Comparison of ENCODE assay signal across 9 mouse cellular contexts in the genomic region with DNA sequence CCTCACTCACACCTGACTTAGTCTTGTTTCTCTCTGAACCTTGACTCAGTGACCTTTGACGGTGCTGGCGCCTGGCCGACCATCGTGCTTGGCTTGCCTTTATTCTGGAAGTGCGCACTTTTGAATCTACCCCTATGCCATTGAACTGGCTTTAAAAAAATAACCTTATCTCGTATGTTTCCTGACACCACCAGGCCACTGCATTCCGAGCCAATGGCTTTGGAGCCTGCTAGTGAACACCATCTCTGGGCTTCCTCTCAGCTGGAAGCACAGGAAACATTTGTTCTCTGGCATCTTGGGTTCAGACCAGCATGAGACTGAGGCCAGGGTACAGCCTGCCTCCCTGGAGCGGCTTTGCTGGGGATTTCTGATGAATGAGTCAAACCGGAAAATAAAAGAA. TPM values are rescaled to one million over a fixed set of nuclear protein-coding genes. Genes with fewer than 3 reads are reported as not detected.
DNase-seq lines count a peak whose midpoint lies in the region; ATAC-seq and TF ChIP-seq lines count a peak whose summit lies in the region.
"Had no signal": no experiment of that assay in that cellular context is flagged by ENCODE, and none has a peak within 500 bp of the region (broad histone marks: within the 10 kb centered on the region; RNA-seq: fewer than 3 reads in every experiment).

No protein-coding gene starts in this region.

- no peak for ATAC-seq in forebrain, embryonic 12.5 days (ENCODE audit: low FRiP score)
- ATAC-seq in kidney, postnatal 0 days (replicated peaks; ENCODE audit: low FRiP score, low read depth) = 0 out of 2 replicates have a peak, but pooled peaks have one; percentile 8

- peak overlapping the region; percentile 1; the same call in 1 of the 2 replicates for H3K27ac ChIP-seq in forebrain, embryonic 10.5 days
- H3K27ac ChIP-seq in forebrain, embryonic 12.5 days = no peak overlapping the region
- peak overlapping the region; percentile 48 for H3K27ac ChIP-seq in kidney, postnatal 0 days
- H3K27ac ChIP-seq: macrophage had no signal

- H3K36me3 ChIP-seq in forebrain, embryonic 10.5 days (replicated peaks) = no peaks in the 10 kb centered on the region
- no peaks in the 10 kb centered on the region for H3K36me3 ChIP-seq in forebrain, embryonic 12.5 days (replicated peaks)
- H3K36me3 ChIP-seq in kidney, postnatal 0 days (ENCODE audit: insufficient read depth, low read length) = no peaks in the 10 kb centered on the region

- intact Hi-C loops in left cerebral cortex, postnatal 4 days (cut with DNase I) = loop anchor here (10.0 kb wide), 1 partner anchor 102 kb away; no protein-coding TSS in a partner anchor

- 75% methylated on average over 9 of the region's 9 CpGs for WGBS in forebrain, embryonic 10.5 days
- WGBS in forebrain, embryonic 12.5 days = 71% methylated on average over 9 of the region's 9 CpGs
- WGBS in kidney, postnatal 0 days = 61% methylated on average over 9 of the region's 9 CpGs

- H3K4me3 ChIP-seq in forebrain, embryonic 10.5 days = no peak overlapping the region
- no peak overlapping the region for H3K4me3 ChIP-seq in forebrain, embryonic 12.5 days (replicated peaks)
- no peak overlapping the region for H3K4me3 ChIP-seq in kidney, postnatal 0 days (replicated peaks; ENCODE audit: low read depth, low read length)

- H3K4me2 ChIP-seq in forebrain, embryonic 12.5 days = no peak overlapping the region
- no peak overlapping the region for H3K4me2 ChIP-seq in kidney, postnatal 0 days (ENCODE audit: low read length)

- DNase-seq in forebrain, embryonic 10.5 days (ENCODE audit: extremely low spot score, low spot score) = no peak
- DNase-seq in adrenal gland, adult 18-20 months (ENCODE audit: low spot score in 2 of 2) = peak; percentile 69 to 83
- DNase-seq in gastrocnemius, postnatal 25 days = peak; percentile 88
- peak; percentile 59 for DNase-seq in kidney, postnatal 0 days (ENCODE audit: low spot score)
- peak; percentile 46 for DNase-seq in ovary, postnatal 36 days (ENCODE audit: low spot score)
- DNase-seq in left cerebral cortex, postnatal 4 days = no peak
- DNase-seq in thymus, postnatal 36 days = no peak

- no peaks in the 10 kb centered on the region for H3K9me3 ChIP-seq in forebrain, embryonic 10.5 days
- H3K9me3 ChIP-seq in forebrain, embryonic 12.5 days = no peaks in the 10 kb centered on the region
- no peaks in the 10 kb centered on the region for H3K9me3 ChIP-seq in kidney, postnatal 0 days (replicated peaks; ENCODE audit: low read length)

- peaks cover 48% of the 10 kb centered on the region for H3K4me1 ChIP-seq in forebrain, embryonic 10.5 days
- H3K4me1 ChIP-seq in forebrain, embryonic 12.5 days = peaks cover 20% of the 10 kb centered on the region
- H3K4me1 ChIP-seq in kidney, postnatal 0 days (replicated peaks; ENCODE audit: insufficient read depth, low read length) = peaks cover 4% of the 10 kb centered on the region; the same call in 1 of the 2 replicates

- H3K9ac ChIP-seq in forebrain, embryonic 12.5 days = no peak overlapping the region
- no peak overlapping the region for H3K9ac ChIP-seq in kidney, postnatal 0 days (ENCODE audit: low read depth, low read length)

- 0 out of 2 replicates have a peak, but pooled peaks cover 5% of the 10 kb centered on the region for H3K27me3 ChIP-seq in forebrain, embryonic 10.5 days (ENCODE audit: poor library complexity, severe bottlenecking)
- no peaks in the 10 kb centered on the region for H3K27me3 ChIP-seq in forebrain, embryonic 12.5 days
- no peaks in the 10 kb centered on the region for H3K27me3 ChIP-seq in kidney, postnatal 0 days (ENCODE audit: insufficient read depth, low read length)

- no peak for TF ChIP-seq CTCF in kidney, postnatal 0 days (IDR thresholded peaks at IDR 0.05; ENCODE audit: low read depth)

RNA-seq across cellular contexts. Expression of gene Pomgnt2, which starts 25.9 kb away (rescaled TPM):
- polyA plus RNA-seq in forebrain, embryonic 10.5 days (2016; fragmentation: Nextera tagmentation; extraction: Ambion mirVana) = 12.5 and 13.6 TPM in 2 replicates
- 14.0 and 15.2 TPM in 2 replicates for polyA plus RNA-seq in forebrain, embryonic 12.5 days (2016; fragmentation: Nextera tagmentation; extraction: Ambion mirVana)
- total RNA-seq in adrenal gland, adult 18-20 months (2021) = 10 to 100 TPM; 19.2 to 19.7 TPM
- total RNA-seq in gastrocnemius, postnatal 25 days (2021) = 10 to 100 TPM in 1 of 2 experiments, 1 to 10 TPM in 1; 8.9 to 10.0 TPM
- polyA plus RNA-seq in kidney, postnatal 0 days (2015; fragmentation: Nextera tagmentation; extraction: Ambion mirVana) = 12.6 and 13.0 TPM in 2 replicates
- total RNA-seq in left cerebral cortex, postnatal 4 days (2021) = 10 to 100 TPM; 31.5 to 35.8 TPM

Comparison
In these comparisons a context has a peak if more than half of its experiments do, and no peak if none do; other contexts are left out.
1. DNase-seq: peak in adrenal gland, adult 18-20 months (2 of 2), gastrocnemius, postnatal 25 days (single experiment), kidney, postnatal 0 days (single experiment) and ovary, postnatal 36 days (single experiment); none in forebrain, embryonic 10.5 days (single experiment), left cerebral cortex, postnatal 4 days (single experiment) and thymus, postnatal 36 days (0 of 2).